Mouse (Mus musculus) forebrain, embryonic 11.5 days (tissue): ENCODE measurements at regions not wholly inside any gene's neighbourhood (a gene's known extent, or its start where the extent isn't known, plus 50 kb on each side); places are given as distances from the start of the nearest gene placed in this dataset.

Source experiments
- ATAC-seq: fragments of 200-750 bp; cut with Nextera tagmentation; replicated peaks from 2 replicates; pipeline ENCODE4 v1.8.0; 2017; ENCODE audit warnings: moderate TSS enrichment; ENCODE audit not compliant: low FRiP score
- DNase-seq: peaks from one replicate; pipeline ENCODE4 v3.0.0-alpha.2; 2017; ENCODE audit warnings: low spot score
- H3K27ac ChIP-seq: fragments of 300-500 bp; sonication (generic); 2 replicates; pipeline ENCODE4 v1.5.1; 2014; ENCODE audit warnings: low read depth, low read length
- H3K27me3 ChIP-seq: fragments of 300-500 bp; sonication (generic); 2 replicates; pipeline ENCODE4 v1.6.1; 2014; ENCODE audit warnings: mild to moderate bottlenecking, low read length, mixed read lengths; ENCODE audit not compliant: control insufficient read depth, insufficient read depth
- H3K36me3 ChIP-seq: fragments of 300-500 bp; sonication (generic); 2 replicates; pipeline ENCODE4 v1.6.1; 2014; ENCODE audit warnings: mild to moderate bottlenecking, low read length, moderate library complexity, mixed read lengths; ENCODE audit not compliant: control insufficient read depth, insufficient read depth
- H3K4me1 ChIP-seq: fragments of 300-500 bp; sonication (generic); replicated peaks from 2 replicates; pipeline ENCODE4 v1.6.1; 2014; ENCODE audit warnings: low read length, mixed read lengths; ENCODE audit not compliant: control insufficient read depth, insufficient read depth
- H3K4me2 ChIP-seq: fragments of 300-500 bp; sonication (generic); 2 replicates; pipeline ENCODE4 v1.6.1; 2014; ENCODE audit warnings: low read depth, mild to moderate bottlenecking, low read length, moderate library complexity, mixed read lengths; ENCODE audit not compliant: severe bottlenecking
- H3K4me3 ChIP-seq: fragments of 300-500 bp; sonication (generic); 2 replicates; pipeline ENCODE4 v1.5.1; 2014; ENCODE audit warnings: low read depth, low read length
- H3K9ac ChIP-seq: fragments of 300-500 bp; sonication (generic); 2 replicates; pipeline ENCODE4 v1.6.1; 2014; ENCODE audit warnings: low read length
- H3K9me3 ChIP-seq: fragments of 300-500 bp; sonication (generic); 2 replicates; pipeline ENCODE4 v1.6.1; 2016; ENCODE audit warnings: low read length, mixed read lengths; ENCODE audit not compliant: control insufficient read depth
- WGBS: fragments of 180-500 bp; shearing (Covaris S2); extraction: QIAGEN DNeasy Blood & Tissue Kit; methylation state at CpG from one replicate; pipeline ENCODE4 v1.1.7; 2014; 5-methylcytosine and 5-hydroxymethylcytosine counted together

GRCm38 (mm10) chr6:81801804-81802203, 121.7 kb upstream of the Gcfc2 start:
- WGBS: 88% methylated on average over 3 of the region's 3 CpGs
- H3K36me3 ChIP-seq: no peaks in the 10 kb centered on the region
- no peak overlapping the region for H3K27ac ChIP-seq
- ATAC-seq (no peak), DNase-seq (no peak)
- H3K4me3 ChIP-seq: no peak overlapping the region
- H3K27me3 ChIP-seq: no peaks in the 10 kb centered on the region
- H3K9ac ChIP-seq: no peak overlapping the region
- no peak overlapping the region for H3K4me2 ChIP-seq
- H3K4me1 ChIP-seq: no peaks in the 10 kb centered on the region
- H3K9me3 ChIP-seq: no peaks in the 10 kb centered on the region

GRCm38 (mm10) chr6:81805942-81806341, 117.5 kb upstream of the Gcfc2 start:
- no peaks in the 10 kb centered on the region for H3K27me3 ChIP-seq
- H3K4me2 ChIP-seq: no peak overlapping the region
- H3K27ac ChIP-seq: no peak overlapping the region
- 94% methylated on average over 11 of the region's 11 CpGs for WGBS
- no peak overlapping the region for H3K9ac ChIP-seq
- DNase-seq (no peak), ATAC-seq (no peak)
- H3K4me3 ChIP-seq: no peak overlapping the region
- H3K9me3 ChIP-seq: no peaks in the 10 kb centered on the region
- H3K36me3 ChIP-seq: no peaks in the 10 kb centered on the region
- H3K4me1 ChIP-seq: no peaks in the 10 kb centered on the region

DNA sequence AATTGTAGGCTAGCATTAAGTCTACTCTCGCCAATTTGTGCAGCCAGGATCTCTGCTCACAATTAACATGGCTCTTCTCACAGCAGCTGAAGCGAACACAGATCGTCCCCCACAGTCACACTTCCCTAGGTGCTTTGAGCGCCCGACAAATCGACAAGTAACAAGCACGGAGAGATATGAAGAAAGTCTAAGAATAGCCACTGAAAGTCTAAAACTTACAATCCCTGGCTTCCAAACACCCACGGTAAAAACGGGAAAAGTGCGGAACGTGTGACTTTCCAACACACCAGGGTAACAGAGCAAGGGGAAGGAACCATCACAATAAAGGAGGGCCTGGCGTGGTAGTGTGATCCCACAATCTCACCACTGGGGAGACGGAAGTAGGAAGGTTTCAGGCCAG, 114.8 kb upstream of the Gcfc2 start:
- Histone ChIP-seq H3K4me1 (no peaks in the 10 kb centered on the region), H3K27me3 (no peaks in the 10 kb centered on the region), H3K27ac (no peak overlapping the region), H3K9ac (no peak overlapping the region), H3K9me3 (no peaks in the 10 kb centered on the region), H3K36me3 (no peaks in the 10 kb centered on the region), H3K4me2 (no peak overlapping the region), H3K4me3 (no peak overlapping the region)
- DNase-seq: no peak
- ATAC-seq: no peak
- WGBS: 90% methylated on average over 13 of the region's 13 CpGs

DNA sequence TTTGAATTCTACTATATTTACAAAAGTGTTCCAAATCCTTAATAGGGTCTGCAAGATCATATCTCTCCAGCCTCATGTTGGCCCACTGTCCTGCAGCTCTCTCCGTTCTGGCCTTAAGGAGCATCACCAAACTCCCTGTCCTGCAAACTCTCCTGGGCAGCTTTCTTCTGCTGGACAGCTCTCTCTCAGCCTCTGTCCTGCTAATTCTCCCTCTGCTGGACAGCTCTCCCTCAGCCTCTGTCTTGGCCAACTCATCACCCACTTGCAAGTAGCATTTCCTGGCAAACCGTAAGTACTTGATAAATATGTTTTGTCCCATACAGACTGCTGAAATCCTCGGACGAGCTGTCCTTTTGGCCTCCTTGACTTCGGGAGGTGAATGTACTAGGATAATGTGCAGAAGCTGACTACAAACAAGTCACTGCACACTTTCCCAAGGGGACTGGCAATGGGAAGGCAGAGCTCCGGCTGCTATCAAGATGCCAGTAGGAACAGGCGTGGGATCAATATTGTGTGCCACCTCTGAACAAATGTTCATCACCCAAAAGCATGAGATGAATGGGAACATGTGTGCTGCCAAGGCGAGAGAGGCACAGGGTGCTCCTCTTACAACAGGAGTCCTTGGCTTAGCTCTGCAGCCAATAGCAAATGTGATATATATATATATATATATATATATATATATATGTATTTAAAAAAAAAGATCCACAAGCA, 108.1 kb upstream of the Gcfc2 start:
- Histone ChIP-seq H3K4me1 (no peaks in the 10 kb centered on the region), H3K9me3 (no peaks in the 10 kb centered on the region), H3K4me3 (no peak overlapping the region), H3K36me3 (no peaks in the 10 kb centered on the region), H3K4me2 (no peak overlapping the region), H3K27ac (no peak overlapping the region), H3K27me3 (no peaks in the 10 kb centered on the region), H3K9ac (no peak overlapping the region)
- WGBS: 86% methylated on average over 8 of the region's 8 CpGs
- DNase-seq: no peak
- no peak for ATAC-seq

DNA sequence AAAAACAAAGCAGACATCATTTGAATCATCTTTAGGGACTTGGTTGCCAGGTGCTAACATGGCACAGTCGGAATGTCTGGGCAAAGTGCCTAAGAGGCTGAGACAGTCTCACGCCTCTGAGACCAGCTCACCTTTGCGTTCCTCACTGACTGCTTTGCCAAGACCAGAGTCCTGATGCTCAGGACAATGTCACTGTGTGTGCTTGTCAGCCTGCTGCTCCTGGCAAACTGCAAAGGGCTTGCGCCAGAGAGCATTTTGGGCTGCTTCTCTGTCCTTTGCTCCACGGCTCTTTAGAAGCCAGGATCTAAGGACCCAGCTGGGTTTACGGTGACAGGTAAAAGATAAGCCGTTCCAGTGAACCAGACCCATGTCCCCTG, 107.5 kb upstream of the Gcfc2 start:
- WGBS: 85% methylated on average over 7 of the region's 7 CpGs
- H3K9ac ChIP-seq: no peak overlapping the region
- H3K4me2 ChIP-seq: no peak overlapping the region
- no peaks in the 10 kb centered on the region for H3K27me3 ChIP-seq
- H3K36me3 ChIP-seq: no peaks in the 10 kb centered on the region
- no peaks in the 10 kb centered on the region for H3K9me3 ChIP-seq
- H3K27ac ChIP-seq: no peak overlapping the region
- no peaks in the 10 kb centered on the region for H3K4me1 ChIP-seq
- H3K4me3 ChIP-seq: no peak overlapping the region
- DNase-seq (no peak), ATAC-seq (no peak)

- DNase-seq: peak; percentile 75
- H3K36me3 ChIP-seq: no peaks in the 10 kb centered on the region
- no peak overlapping the region for H3K27ac ChIP-seq
- no peak overlapping the region for H3K4me2 ChIP-seq
- H3K4me3 ChIP-seq: no peak overlapping the region
- WGBS: 75% methylated on average over 9 of the region's 9 CpGs
- no peaks in the 10 kb centered on the region for H3K27me3 ChIP-seq
- no peaks in the 10 kb centered on the region for H3K9me3 ChIP-seq
- peak; percentile 75 for ATAC-seq
- H3K9ac ChIP-seq: no peak overlapping the region
- H3K4me1 ChIP-seq: no peaks in the 10 kb centered on the region
Observed at GRCm38 (mm10) chr6:81817050-81817827, 106.2 kb upstream of the Gcfc2 start.

DNA sequence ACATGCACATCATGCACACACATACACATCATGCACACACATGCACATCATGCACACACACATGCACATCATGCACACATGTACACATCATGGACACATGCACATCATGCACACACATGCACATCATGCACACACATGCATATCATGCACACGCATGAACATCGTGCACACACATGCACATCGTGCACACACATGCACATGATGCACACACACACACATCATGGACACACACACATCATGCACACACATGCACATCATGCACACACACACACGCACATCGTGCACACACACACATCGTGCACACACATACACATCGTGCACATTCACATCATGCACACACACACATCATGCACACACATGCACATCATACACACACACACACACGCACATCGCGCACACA, 104.9 kb upstream of the Gcfc2 start:
- no peak for DNase-seq
- Histone ChIP-seq H3K27ac (no peak overlapping the region), H3K9me3 (no peaks in the 10 kb centered on the region), H3K4me1 (no peaks in the 10 kb centered on the region), H3K4me3 (no peak overlapping the region), H3K9ac (no peak overlapping the region), H3K36me3 (no peaks in the 10 kb centered on the region), H3K27me3 (no peaks in the 10 kb centered on the region), H3K4me2 (no peak overlapping the region)
- ATAC-seq: no peak
- WGBS: 95% methylated on average over 10 of the region's 10 CpGs

- ATAC-seq (no peak), DNase-seq (no peak)
- Histone ChIP-seq H3K27ac (no peak overlapping the region), H3K27me3 (no peaks in the 10 kb centered on the region), H3K4me1 (no peaks in the 10 kb centered on the region), H3K9me3 (no peaks in the 10 kb centered on the region), H3K9ac (no peak overlapping the region), H3K4me3 (no peak overlapping the region), H3K4me2 (no peak overlapping the region), H3K36me3 (no peaks in the 10 kb centered on the region)
- WGBS: 87% methylated on average over 5 of the region's 5 CpGs
Observed at GRCm38 (mm10) chr6:81820078-81820477, 103.4 kb upstream of the Gcfc2 start.
